Mouse (Mus musculus) erythroblast, embryonic 14.5 days (primary cell): ENCODE measurements around the gene Gdpgp1. TPM values are rescaled to one million over a fixed set of nuclear protein-coding genes. Genes with fewer than 3 reads are reported as not detected.

Experiments used
- H3K27me3 ChIP-seq: 2 replicates; pipeline ENCODE4 v1.6.1; 2012; ENCODE audit warnings: inconsistent platforms; ENCODE audit not compliant: control insufficient read depth
- H3K36me3 ChIP-seq: 2 replicates; pipeline ENCODE4 v1.6.1; 2012; ENCODE audit warnings: mild to moderate bottlenecking, inconsistent platforms; ENCODE audit not compliant: control insufficient read depth
- H3K4me1 ChIP-seq: 2 replicates; pipeline ENCODE4 v1.6.1; 2012; ENCODE audit warnings: inconsistent platforms; ENCODE audit not compliant: control insufficient read depth
- H3K4me3 ChIP-seq: replicated peaks from 2 replicates; pipeline ENCODE3; 2012; ENCODE audit warnings: moderate library complexity, mild to moderate bottlenecking, inconsistent platforms
- H3K9me3 ChIP-seq: 2 replicates; pipeline ENCODE4 v1.6.1; 2012; ENCODE audit warnings: low read length, inconsistent platforms, mixed read lengths; ENCODE audit not compliant: control insufficient read depth
- GATA1 ChIP-seq: IDR thresholded peaks from 2 replicates; pipeline ENCODE4 v1.6.1; 2012; ENCODE audit warnings: low read length, inconsistent platforms, mixed read lengths
- TAL1 ChIP-seq: IDR thresholded peaks from 3 replicates; pipeline ENCODE4 v1.6.1; 2012; ENCODE audit warnings: low read length, inconsistent platforms, mixed read lengths
- polyA plus RNA-seq: library from polyadenylated mRNA; stranded (reverse); fragments of >175 nt; gene quantifications from 2 replicates; pipeline ENCODE4 v1.2.3, GENCODE M21; 2012

The Gdpgp1 gene
- polyA plus RNA-seq = 0.06 and 0.17 TPM in 2 replicates

GRCm38 (mm10) chr7:80232489-80233029 lies at the start of gene Gdpgp1, which contains the start of gene Cib1:
TSS of gene Gdpgp1 (plus strand) at chr7:80232865.
TSS of gene Cib1 (minus strand) at chr7:80232813.
- no peak for TF ChIP-seq GATA1
- TF ChIP-seq TAL1 = no peak
- H3K9me3 ChIP-seq = no peaks in the 10 kb centered on the region
- peak within 1 kb of the TSS; percentile 86 for H3K4me3 ChIP-seq
- peaks cover 44% of the 10 kb centered on the region for H3K36me3 ChIP-seq
- no peaks in the 10 kb centered on the region for H3K27me3 ChIP-seq
- peaks cover 71% of the 10 kb centered on the region for H3K4me1 ChIP-seq

GRCm38 (mm10) chr7:80183466-80183865 lies 49.2 kb upstream of the Gdpgp1 start:
- peaks cover 80% of the 10 kb centered on the region for H3K4me1 ChIP-seq
- H3K9me3 ChIP-seq = no peaks in the 10 kb centered on the region
- TF ChIP-seq GATA1 (no peak), TAL1 (no peak)

GRCm38 (mm10) chr7:80183969-80184368 lies 48.7 kb upstream of the Gdpgp1 start:
- no peak overlapping the region for H3K4me3 ChIP-seq
- TF ChIP-seq TAL1 = no peak
- no peak for TF ChIP-seq GATA1
- peaks cover 4% of the 10 kb centered on the region for H3K36me3 ChIP-seq
- peaks cover 9% of the 10 kb centered on the region for H3K27me3 ChIP-seq
- H3K9me3 ChIP-seq = no peaks in the 10 kb centered on the region
- peaks cover 81% of the 10 kb centered on the region for H3K4me1 ChIP-seq

More at GRCm38 (mm10) chr7:80183466-80183865, 49.2 kb upstream of the Gdpgp1 start:
- Histone ChIP-seq H3K36me3 (peaks cover 3% of the 10 kb centered on the region), H3K4me3 (no peak overlapping the region), H3K27me3 (peaks cover 9% of the 10 kb centered on the region)

GRCm38 (mm10) chr7:80184551-80184950 lies 48.1 kb upstream of the Gdpgp1 start:
- H3K4me3 ChIP-seq = no peak overlapping the region
- peaks cover 87% of the 10 kb centered on the region for H3K4me1 ChIP-seq
- H3K36me3 ChIP-seq = peaks cover 4% of the 10 kb centered on the region
- TF ChIP-seq TAL1 (no peak), GATA1 (no peak)
- H3K9me3 ChIP-seq = no peaks in the 10 kb centered on the region
- peaks cover 9% of the 10 kb centered on the region for H3K27me3 ChIP-seq

GRCm38 (mm10) chr7:80184968-80185367 lies 47.7 kb upstream of the Gdpgp1 start:
- no peaks in the 10 kb centered on the region for H3K9me3 ChIP-seq
- TF ChIP-seq TAL1 (no peak), GATA1 (no peak)
- peaks cover 88% of the 10 kb centered on the region for H3K4me1 ChIP-seq

GRCm38 (mm10) chr7:80186021-80186420 lies 46.6 kb upstream of the Gdpgp1 start:
- H3K27me3 ChIP-seq = peaks cover 9% of the 10 kb centered on the region
- peaks cover 91% of the 10 kb centered on the region for H3K4me1 ChIP-seq
- no peaks in the 10 kb centered on the region for H3K9me3 ChIP-seq
- TF ChIP-seq GATA1 (no peak), TAL1 (no peak)
- H3K36me3 ChIP-seq = peaks cover 9% of the 10 kb centered on the region
- peak overlapping the region; percentile 89 for H3K4me3 ChIP-seq

More at GRCm38 (mm10) chr7:80184968-80185367, 47.7 kb upstream of the Gdpgp1 start:
- H3K27me3 ChIP-seq = peaks cover 9% of the 10 kb centered on the region
- H3K4me3 ChIP-seq = peak overlapping the region; percentile 22
- H3K36me3 ChIP-seq = peaks cover 4% of the 10 kb centered on the region

GRCm38 (mm10) chr7:80186531-80187296 lies 46.0 kb upstream of the Gdpgp1 start, which contains the start of gene Sema4b:
TSS of gene Sema4b (plus strand) at chr7:80186841.
- TF ChIP-seq TAL1 = no peak
- no peak for TF ChIP-seq GATA1
- Histone ChIP-seq H3K36me3 (peaks cover 13% of the 10 kb centered on the region), H3K4me3 (peak within 1 kb of the TSS; percentile 89), H3K9me3 (no peaks in the 10 kb centered on the region), H3K27me3 (peaks cover 9% of the 10 kb centered on the region), H3K4me1 (peaks cover 91% of the 10 kb centered on the region)

- Histone ChIP-seq H3K4me3 (peak overlapping the region; percentile 89), H3K4me1 (peaks cover 91% of the 10 kb centered on the region), H3K27me3 (peaks cover 9% of the 10 kb centered on the region), H3K9me3 (no peaks in the 10 kb centered on the region), H3K36me3 (peaks cover 13% of the 10 kb centered on the region)
- no peak for TF ChIP-seq GATA1
- no peak for TF ChIP-seq TAL1
Observed at GRCm38 (mm10) chr7:80187501-80187900, 45.2 kb upstream of the Gdpgp1 start.

- no peak overlapping the region for H3K4me3 ChIP-seq
- peaks cover 9% of the 10 kb centered on the region for H3K27me3 ChIP-seq
- H3K4me1 ChIP-seq = peaks cover 94% of the 10 kb centered on the region
- peaks cover 15% of the 10 kb centered on the region for H3K36me3 ChIP-seq
- TF ChIP-seq TAL1 = no peak
- no peak for TF ChIP-seq GATA1
- H3K9me3 ChIP-seq = no peaks in the 10 kb centered on the region
Observed at GRCm38 (mm10) chr7:80188579-80189125, 44.0 kb upstream of the Gdpgp1 start.
